Mouse (Mus musculus): Measurements from ENCODE around the gene Lrrc30. TPM values are rescaled to one million over a fixed set of nuclear protein-coding genes. Genes with fewer than 3 reads are reported as not detected.

Gene Lrrc30
- polyA plus RNA-seq (2017; shearing (Covaris generic)) = not detected

GRCm38 (mm10) chr17:67632676-67633339 lies at the start of gene Lrrc30:
Lrrc30 (minus strand) TSS chr17:67632723.
- no peak for ATAC-seq

- no peak for ATAC-seq
Observed at GRCm38 (mm10) chr17:67681084-67681483, 48.6 kb upstream of the Lrrc30 start.

DNA sequence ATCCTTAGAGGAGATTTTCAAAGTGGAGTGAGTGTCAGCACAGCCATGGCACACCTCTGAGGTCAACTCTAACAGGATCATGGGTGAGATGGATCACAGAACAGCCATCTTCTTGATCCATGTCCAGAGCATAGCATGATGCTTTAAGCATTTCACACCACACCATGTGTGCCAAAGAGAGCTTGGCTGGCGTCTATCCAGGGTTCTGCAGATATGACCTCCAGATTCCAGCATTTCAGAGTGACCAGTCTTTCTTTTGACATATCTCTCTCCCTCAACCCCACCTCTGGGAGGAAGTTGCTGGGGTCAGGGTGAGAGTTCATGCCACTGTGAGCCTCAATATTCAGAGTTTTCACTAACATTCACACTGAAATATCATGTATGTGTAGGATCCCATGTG lies 46.1 kb upstream of the Lrrc30 start:
- ATAC-seq = no peak

- no peak for ATAC-seq
Observed at GRCm38 (mm10) chr17:67667981-67668380, 35.5 kb upstream of the Lrrc30 start.

DNA sequence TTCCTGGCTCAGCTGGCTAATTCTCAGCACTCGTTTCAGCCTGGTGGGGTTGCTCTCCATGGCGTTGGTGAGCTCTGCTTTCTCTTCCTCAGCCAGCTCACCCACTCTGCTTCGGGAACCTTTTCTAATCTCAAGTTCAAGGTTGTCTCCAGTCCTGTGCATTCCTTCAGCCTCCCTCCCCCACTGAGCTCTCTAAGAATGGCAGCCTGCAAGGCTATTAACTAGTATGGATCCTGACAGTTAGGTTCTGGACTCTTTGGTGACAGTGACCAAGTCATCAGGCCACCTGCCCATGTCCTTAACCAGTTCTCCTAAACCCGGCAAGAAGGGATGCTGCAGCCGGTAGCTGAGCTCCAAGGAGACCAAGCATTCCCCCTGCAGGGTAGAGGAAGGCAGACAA lies 34.5 kb upstream of the Lrrc30 start:
- no peak for ATAC-seq

- ATAC-seq = no peak
Observed at GRCm38 (mm10) chr17:67664299-67664698, 31.8 kb upstream of the Lrrc30 start.

DNA sequence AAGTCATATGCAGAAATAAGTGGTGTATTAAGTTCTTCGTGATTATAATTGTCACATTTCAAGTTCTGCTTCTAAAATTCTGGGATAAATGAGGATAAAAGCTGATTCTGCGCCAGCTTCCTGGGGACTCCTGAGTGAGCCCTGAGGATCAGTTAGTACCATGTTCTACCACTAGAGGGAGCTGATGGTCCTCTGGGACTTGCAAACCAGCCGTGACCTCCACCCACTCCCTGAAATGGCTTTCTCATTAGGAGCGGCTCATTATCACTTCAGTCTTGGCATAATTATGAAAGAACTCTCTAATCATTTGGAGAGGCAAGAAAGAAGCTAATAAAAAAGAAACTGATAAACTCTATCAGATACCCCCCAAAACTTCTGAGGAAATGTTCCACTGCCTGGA lies 19.0 kb upstream of the Lrrc30 start:
- no peak for ATAC-seq

- ATAC-seq = no peak
Observed at GRCm38 (mm10) chr17:67641627-67642026, 9.1 kb upstream of the Lrrc30 start.

DNA sequence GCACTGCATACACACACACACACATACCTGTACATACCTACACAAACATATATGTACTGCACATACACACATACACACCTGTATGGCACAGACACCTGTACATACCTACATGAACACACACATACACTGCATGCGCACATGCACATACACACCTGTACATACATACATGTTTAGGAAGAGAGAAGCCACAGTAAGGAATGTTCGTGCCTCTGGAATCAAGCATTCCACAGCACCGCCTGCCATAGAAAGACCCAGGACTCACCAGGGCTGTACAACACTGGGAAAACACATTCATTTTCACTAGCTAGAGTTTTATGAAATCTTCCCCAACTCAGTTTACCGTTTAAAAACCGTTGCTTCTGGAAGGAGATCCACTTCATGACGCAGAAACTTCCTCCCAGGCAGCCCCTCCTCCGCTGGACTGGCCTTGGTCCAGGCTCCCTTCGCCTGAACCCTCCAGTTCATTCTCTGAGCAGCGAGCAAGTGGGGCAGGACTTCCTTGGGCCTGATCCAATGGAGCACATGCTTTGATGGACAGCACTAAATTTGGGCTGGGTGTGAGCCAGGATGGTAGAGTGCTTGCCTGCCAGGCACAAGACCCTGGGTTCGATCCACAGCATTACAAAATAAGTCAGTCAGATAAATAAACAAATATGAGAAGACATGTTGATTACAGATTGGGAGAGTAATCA lies 5.7 kb upstream of the Lrrc30 start:
- no peak for ATAC-seq

DNA sequence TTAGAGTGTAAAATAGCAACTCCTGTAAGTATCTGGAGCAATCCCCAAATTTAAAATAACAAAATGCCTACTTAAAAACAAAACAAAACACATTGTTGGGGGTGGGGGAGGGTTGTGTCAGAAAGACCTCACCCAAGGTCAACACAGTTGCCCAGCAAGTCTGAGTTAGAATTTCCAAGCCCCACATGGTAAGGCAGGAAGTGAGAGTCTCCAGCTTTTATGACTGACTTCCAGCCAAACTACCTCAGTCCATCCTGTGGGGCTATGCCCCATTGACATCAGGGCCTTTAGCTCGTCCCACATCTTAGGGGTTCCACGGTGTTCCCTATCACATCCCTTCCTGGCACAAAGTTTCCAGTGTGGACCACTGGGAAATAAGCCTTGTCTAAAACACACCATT lies 4.4 kb upstream of the Lrrc30 start:
- no peak for ATAC-seq

- ATAC-seq = no peak
Observed at GRCm38 (mm10) chr17:67636304-67636703, 3.8 kb upstream of the Lrrc30 start.

- no peak for ATAC-seq
Observed at GRCm38 (mm10) chr17:67629746-67630145, 2.8 kb downstream of the Lrrc30 start.

DNA sequence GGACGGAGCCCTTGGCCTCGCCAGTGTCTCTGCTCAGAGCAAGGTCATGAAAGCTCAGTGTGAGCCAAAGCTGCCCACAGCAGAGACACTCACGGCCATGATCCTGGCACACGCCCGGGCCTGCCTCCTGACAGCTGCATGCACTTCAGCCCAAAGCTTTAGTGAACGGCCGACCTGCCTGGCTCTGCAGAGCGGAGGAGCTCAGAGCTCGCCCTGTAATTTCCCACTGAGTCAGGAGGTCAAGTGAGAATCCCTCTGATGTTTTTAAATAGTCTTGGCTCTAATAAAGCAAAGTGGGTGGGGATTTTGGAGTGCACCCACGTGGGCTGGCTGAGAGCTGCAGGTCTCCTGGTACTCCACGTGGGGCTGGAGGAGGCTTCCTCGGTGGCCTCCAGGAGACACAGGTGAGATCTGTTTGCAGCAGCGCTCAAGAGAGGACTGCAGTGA lies 3.3 kb downstream of the Lrrc30 start:
- ATAC-seq = no peak

- no peak for ATAC-seq
Observed at GRCm38 (mm10) chr17:67628475-67628874, 4.0 kb downstream of the Lrrc30 start.

- ATAC-seq = no peak
Observed at GRCm38 (mm10) chr17:67625431-67625830, 7.1 kb downstream of the Lrrc30 start.

DNA sequence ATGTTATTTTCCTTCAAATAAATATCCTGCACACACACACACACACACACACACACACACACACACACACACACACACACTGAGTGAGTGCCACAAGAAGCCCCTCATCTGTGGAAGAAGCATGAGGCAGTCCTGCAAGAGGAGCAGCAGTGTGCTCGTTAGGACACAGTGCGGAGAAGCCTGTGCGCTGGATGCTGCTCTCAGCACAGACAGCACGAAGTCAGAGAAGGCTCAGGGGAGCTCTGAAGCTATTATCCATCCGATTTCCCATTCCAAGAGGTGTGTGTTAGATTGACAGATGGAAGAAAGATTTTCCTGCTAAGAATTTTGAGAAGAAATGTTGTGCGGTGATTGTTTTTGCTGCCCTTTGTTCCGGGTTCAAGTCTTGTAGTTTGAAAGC lies 13.5 kb downstream of the Lrrc30 start:
- no peak for ATAC-seq

- no peak for ATAC-seq
Observed at GRCm38 (mm10) chr17:67614381-67614780, 18.1 kb downstream of the Lrrc30 start.

- ATAC-seq = no peak
Observed at GRCm38 (mm10) chr17:67612576-67612975, 19.9 kb downstream of the Lrrc30 start.

- ATAC-seq = no peak
Observed at GRCm38 (mm10) chr17:67612151-67612550, 20.4 kb downstream of the Lrrc30 start.

GRCm38 (mm10) chr17:67604446-67604845 lies 28.1 kb downstream of the Lrrc30 start:
- no peak for ATAC-seq

DNA sequence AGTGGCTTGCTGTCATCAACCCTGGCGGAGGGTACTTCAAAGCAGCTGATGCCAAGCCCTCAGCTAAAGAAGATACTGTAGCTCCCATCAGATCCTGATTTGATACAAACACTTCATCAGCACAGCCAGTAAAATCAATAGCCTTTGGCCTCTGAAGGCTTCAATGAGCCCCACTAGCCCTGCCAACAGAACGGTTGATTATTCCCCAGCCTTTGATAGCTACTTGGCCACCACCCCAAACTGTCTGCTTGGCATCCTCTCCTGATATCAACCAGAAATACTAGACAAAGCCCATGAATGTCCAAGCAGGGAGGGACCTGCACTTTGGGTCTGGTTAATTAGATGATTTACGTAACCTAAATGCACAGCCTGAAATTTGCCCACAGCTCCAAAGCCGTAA lies 30.0 kb downstream of the Lrrc30 start:
- no peak for ATAC-seq

GRCm38 (mm10) chr17:67584937-67585579 lies 47.5 kb downstream of the Lrrc30 start:
- no peak for ATAC-seq

DNA sequence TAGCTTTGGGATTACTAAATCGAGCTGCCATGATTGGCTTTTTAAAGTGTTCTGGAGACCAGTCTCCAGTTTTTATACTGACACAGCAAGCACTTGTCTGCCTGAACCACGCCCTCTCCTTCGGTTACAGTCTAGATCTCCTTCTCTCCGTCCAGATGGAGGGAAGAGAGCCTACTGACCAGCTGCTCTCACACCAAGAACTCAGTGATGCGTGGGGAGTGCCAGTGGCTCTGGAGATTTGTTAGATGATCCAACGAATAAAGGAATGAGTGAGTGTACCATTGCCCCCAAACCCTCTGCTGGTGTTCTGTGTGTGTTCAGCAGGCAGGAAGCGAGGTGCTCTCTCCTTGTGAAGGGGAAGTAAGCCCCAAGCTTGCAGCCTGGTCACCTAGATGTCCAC lies 48.0 kb downstream of the Lrrc30 start:
- ATAC-seq = no peak

DNA sequence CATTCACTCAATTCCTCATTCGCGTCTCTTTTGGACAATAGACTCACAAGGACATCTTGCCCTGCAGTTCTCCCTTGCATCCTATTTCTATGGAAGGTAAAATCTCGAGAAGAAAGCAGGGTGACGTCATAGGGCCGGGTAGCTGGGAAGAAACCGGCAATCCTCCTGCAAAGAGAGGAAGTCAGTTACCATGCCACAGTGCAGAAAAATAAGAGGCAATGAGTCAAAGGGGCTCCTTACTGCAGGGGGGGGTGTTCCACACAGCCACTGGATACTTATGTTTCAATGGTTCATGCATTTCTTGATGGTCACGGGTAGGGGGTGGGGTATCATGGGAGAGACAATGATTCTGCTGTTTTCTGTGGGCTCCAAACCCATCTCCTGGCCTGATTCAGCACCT lies 49.1 kb downstream of the Lrrc30 start:
- ATAC-seq = no peak

Data from CD4-positive, CD25-positive, alpha-beta regulatory T cell, adult 4 months (primary cell).